Mouse (Mus musculus) cerebellum, adult 2 months (tissue): ENCODE results near the gene Gp9. TPM values are rescaled to one million over a fixed set of nuclear protein-coding genes. Genes with fewer than 3 reads are reported as not detected.

Experiments used
- DNase-seq, 2 experiments: peaks; one replicate each; pipeline ENCODE4 v3.0.0; 2021
- H3K27ac ChIP-seq: fragments of 200-500 bp; 2 replicates; pipeline ENCODE4 v1.5.1; 2012; ENCODE audit warnings: low read length, control low read depth, inconsistent platforms; ENCODE audit not compliant: insufficient read depth
- H3K27me3 ChIP-seq: fragments of 200-500 bp; 2 replicates; pipeline ENCODE4 v1.6.1; 2012; ENCODE audit warnings: inconsistent platforms, mild to moderate bottlenecking, low read length, moderate library complexity; ENCODE audit not compliant: control insufficient read depth, insufficient read depth
- H3K4me1 ChIP-seq: fragments of 200-500 bp; 2 replicates; pipeline ENCODE4 v1.6.1; 2011; ENCODE audit warnings: low read length; ENCODE audit not compliant: control insufficient read depth, insufficient read depth
- H3K4me3 ChIP-seq: fragments of 200-500 bp; replicated peaks from 2 replicates; pipeline ENCODE3; 2011; ENCODE audit warnings: mild to moderate bottlenecking, low read depth, low read length, control low read depth; ENCODE audit not compliant: insufficient read depth
- CTCF ChIP-seq: fragments of 200-500 bp; IDR thresholded peaks from 2 replicates; pipeline ENCODE4 v1.5.1; 2011; ENCODE audit warnings: low read depth, mild to moderate bottlenecking, control low read depth, low read length, moderate library complexity, borderline replicate concordance; ENCODE audit not compliant: insufficient read depth
- POLR2A ChIP-seq: fragments of 200-500 bp; IDR thresholded peaks from 2 replicates; pipeline ENCODE4 v1.6.1; 2011; ENCODE audit warnings: low read length, control low read depth, borderline replicate concordance; ENCODE audit not compliant: insufficient read depth
- WGBS: fragments of 180-500 bp; shearing (Covaris S2); methylation state at CpG from one replicate; pipeline ENCODE4 v1.1.7; 2018; 5-methylcytosine and 5-hydroxymethylcytosine counted together
- polyA plus RNA-seq: library from polyadenylated mRNA; depleted of rRNA; stranded (reverse); fragments of >200 nt; gene quantifications from 2 replicates; pipeline ENCODE4 v1.2.3, GENCODE M21; 2012

Gp9 gene
- polyA plus RNA-seq, 1 experiment, result 0.49 TPM

- TF ChIP-seq POLR2A, result no peak
- no peak for TF ChIP-seq CTCF
- no peak overlapping the region for H3K27ac ChIP-seq
- H3K27me3 ChIP-seq, result no peaks in the 10 kb centered on the region
- 92% methylated on average over 7 of the region's 7 CpGs for WGBS
- no peak for DNase-seq
- no peak overlapping the region for H3K4me3 ChIP-seq
- peaks cover 21% of the 10 kb centered on the region for H3K4me1 ChIP-seq
Observed at GRCm38 (mm10) chr6:87805448-87805847, 27.6 kb downstream of the Gp9 start.

- TF ChIP-seq CTCF (no peak), POLR2A (no peak)
- Histone ChIP-seq H3K4me3 (no peak overlapping the region), H3K27me3 (no peaks in the 10 kb centered on the region), H3K4me1 (peaks cover 20% of the 10 kb centered on the region), H3K27ac (no peak overlapping the region)
- no peak for DNase-seq
- 82% methylated on average over 2 of the region's 2 CpGs for WGBS
Observed at GRCm38 (mm10) chr6:87806028-87806427, 28.2 kb downstream of the Gp9 start.

GRCm38 (mm10) chr6:87806857-87807256 lies 29.0 kb downstream of the Gp9 start:
- Histone ChIP-seq H3K4me3 (no peak overlapping the region), H3K27me3 (no peaks in the 10 kb centered on the region), H3K27ac (no peak overlapping the region), H3K4me1 (peaks cover 14% of the 10 kb centered on the region)
- TF ChIP-seq CTCF (0 out of 2 replicates have a peak, but pooled peaks have one; percentile 22), POLR2A (no peak)
- DNase-seq, result peak in 1 of 2 experiments; percentile 42
- WGBS, result 48% methylated on average over 2 of the region's 2 CpGs

- TF ChIP-seq POLR2A (no peak), CTCF (no peak)
- WGBS, result 88% methylated on average over 4 of the region's 4 CpGs
- H3K27ac ChIP-seq, result no peak overlapping the region
- no peaks in the 10 kb centered on the region for H3K27me3 ChIP-seq
- no peak for DNase-seq
- peaks cover 14% of the 10 kb centered on the region for H3K4me1 ChIP-seq
- no peak overlapping the region for H3K4me3 ChIP-seq
Observed at GRCm38 (mm10) chr6:87807735-87808440, 30.0 kb downstream of the Gp9 start.

- WGBS, result 55% methylated on average over 3 of the region's 3 CpGs
- Histone ChIP-seq H3K27me3 (no peaks in the 10 kb centered on the region), H3K4me3 (no peak overlapping the region), H3K27ac (no peak overlapping the region), H3K4me1 (peaks cover 14% of the 10 kb centered on the region)
- TF ChIP-seq POLR2A, result no peak
- TF ChIP-seq CTCF, result no peak
- no peak for DNase-seq
Observed at GRCm38 (mm10) chr6:87808521-87808920, 30.6 kb downstream of the Gp9 start.

GRCm38 (mm10) chr6:87809144-87809543 lies 31.3 kb downstream of the Gp9 start:
- no peak overlapping the region for H3K4me3 ChIP-seq
- H3K27ac ChIP-seq, result no peak overlapping the region
- TF ChIP-seq POLR2A (no peak), CTCF (no peak)
- peaks cover 14% of the 10 kb centered on the region for H3K4me1 ChIP-seq
- 88% methylated on average over 2 of the region's 2 CpGs for WGBS
- DNase-seq, result no peak
- no peaks in the 10 kb centered on the region for H3K27me3 ChIP-seq

- 0 out of 2 replicates have a peak overlapping the region, but pooled peaks have one; percentile 2 for H3K27ac ChIP-seq
- H3K4me3 ChIP-seq, result peak overlapping the region; percentile 21
- H3K4me1 ChIP-seq, result peaks cover 14% of the 10 kb centered on the region
- DNase-seq, result peak; percentile 47 to 54
- TF ChIP-seq CTCF, result no peak
- TF ChIP-seq POLR2A, result no peak
- WGBS, result 36% methylated on average over 6 of the region's 6 CpGs
- no peaks in the 10 kb centered on the region for H3K27me3 ChIP-seq
Observed at GRCm38 (mm10) chr6:87809651-87810161, 31.8 kb downstream of the Gp9 start.

GRCm38 (mm10) chr6:87810311-87810710 lies 32.4 kb downstream of the Gp9 start:
- 37% methylated on average over 6 of the region's 6 CpGs for WGBS
- Histone ChIP-seq H3K27ac (no peak overlapping the region), H3K4me3 (peak overlapping the region; percentile 65), H3K4me1 (peaks cover 14% of the 10 kb centered on the region), H3K27me3 (no peaks in the 10 kb centered on the region)
- DNase-seq, result peak in 1 of 2 experiments; percentile 14
- TF ChIP-seq POLR2A (no peak), CTCF (no peak)
